Mouse (Mus musculus): ENCODE data around the gene Gm10097.

DNA sequence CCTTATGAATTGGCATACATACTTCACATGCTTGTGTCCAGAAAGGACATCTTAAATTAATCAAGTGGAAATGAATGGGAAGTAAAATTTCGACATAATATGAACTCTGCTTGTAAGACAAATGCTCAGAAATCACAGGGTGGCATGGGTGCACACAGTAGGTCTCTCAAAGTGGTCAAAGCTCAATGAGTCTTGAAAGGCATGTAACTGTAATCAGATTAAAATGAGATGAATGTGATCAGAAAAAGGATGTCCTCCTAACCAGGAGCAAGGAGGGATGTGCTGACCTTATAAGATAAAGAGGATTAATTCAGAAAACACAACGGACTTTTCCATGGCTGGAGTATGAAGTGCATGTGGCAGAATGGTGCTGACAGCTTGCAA, 28.8 kb downstream of the Gm10097 start:
- TF ChIP-seq EP300 (IDR thresholded peaks at IDR 0.05; ENCODE audit: insufficient read depth, low read depth, low read length) (no peak), CTCF (IDR thresholded peaks at IDR 0.05) (no peak)
